Mouse (Mus musculus) hindbrain, embryonic 14.5 days (tissue): ENCODE measurements around the gene Slc29a3. TPM values are rescaled to one million over a fixed set of nuclear protein-coding genes. Genes with fewer than 3 reads are reported as not detected.

Experiments
- ATAC-seq: fragments of 200-750 bp; cut with Nextera tagmentation; 2 replicates; pipeline ENCODE4 v1.8.0; 2017; ENCODE audit warnings: moderate number of reproducible peaks, mild to moderate bottlenecking, moderate TSS enrichment, moderate library complexity; ENCODE audit not compliant: low FRiP score
- DNase-seq: peaks from one replicate; pipeline ENCODE4 v3.0.0-alpha.2; 2015; ENCODE audit warnings: low spot score
- H3K27ac ChIP-seq: fragments of 300-500 bp; sonication (generic); 2 replicates; pipeline ENCODE4 v1.5.1; 2014; ENCODE audit warnings: mild to moderate bottlenecking, moderate library complexity
- H3K27me3 ChIP-seq: fragments of 300-500 bp; sonication (generic); 2 replicates; pipeline ENCODE4 v1.6.1; 2014; ENCODE audit warnings: mild to moderate bottlenecking, low read length, mixed read lengths; ENCODE audit not compliant: control insufficient read depth, insufficient read depth
- H3K36me3 ChIP-seq: fragments of 300-500 bp; sonication (generic); replicated peaks from 2 replicates; pipeline ENCODE4 v1.6.1; 2014; ENCODE audit not compliant: control insufficient read depth, insufficient read depth
- H3K4me1 ChIP-seq: fragments of 300-500 bp; sonication (generic); replicated peaks from 2 replicates; pipeline ENCODE4 v1.6.1; 2014; ENCODE audit warnings: antibody characterized with exemption, low read length, mixed read lengths; ENCODE audit not compliant: control insufficient read depth, insufficient read depth
- H3K4me2 ChIP-seq: fragments of 300-500 bp; sonication (generic); replicated peaks from 2 replicates; pipeline ENCODE4 v1.6.1; 2014; ENCODE audit warnings: mild to moderate bottlenecking, moderate library complexity
- H3K4me3 ChIP-seq: fragments of 300-500 bp; sonication (generic); replicated peaks from 2 replicates; pipeline ENCODE4 v1.5.1; 2014; ENCODE audit warnings: mild to moderate bottlenecking, low read length
- H3K9ac ChIP-seq: fragments of 300-500 bp; sonication (generic); 2 replicates; pipeline ENCODE4 v1.6.1; 2014
- H3K9me3 ChIP-seq: fragments of 300-500 bp; sonication (generic); 2 replicates; pipeline ENCODE4 v1.6.1; 2016; ENCODE audit warnings: low read length; ENCODE audit not compliant: control insufficient read depth
- WGBS: fragments of 180-500 bp; shearing (Covaris S2); extraction: QIAGEN DNeasy Blood & Tissue Kit; methylation state at CpG from one replicate; pipeline ENCODE4 v1.1.7; 2014; 5-methylcytosine and 5-hydroxymethylcytosine counted together
- polyA plus RNA-seq: library from polyadenylated mRNA; unstranded; fragments of >200 nt; fragmentation: Nextera tagmentation; extraction: Ambion mirVana; gene quantifications from 2 replicates; pipeline ENCODE4 v1.2.1, GENCODE M21; 2014

The Slc29a3 gene
- polyA plus RNA-seq, 1 experiment from 2014 or later = 8.9 TPM

- no peaks in the 10 kb centered on the region for H3K9me3 ChIP-seq
- H3K9ac ChIP-seq = no peak overlapping the region
- DNase-seq (no peak), ATAC-seq (no peak)
- H3K4me3 ChIP-seq = no peak overlapping the region
- 94% methylated on average over 13 of the region's 13 CpGs for WGBS
- H3K4me1 ChIP-seq = no peaks in the 10 kb centered on the region
- H3K36me3 ChIP-seq = no peaks in the 10 kb centered on the region
- H3K4me2 ChIP-seq = no peak overlapping the region
- no peaks in the 10 kb centered on the region for H3K27me3 ChIP-seq
- no peak overlapping the region for H3K27ac ChIP-seq
These were observed 22.0 kb upstream of the Slc29a3 start for GRCm38 (mm10) chr10:60774616-60775015.

GRCm38 (mm10) chr10:60770855-60771254 lies 18.3 kb upstream of the Slc29a3 start:
- Histone ChIP-seq H3K9ac (no peak overlapping the region), H3K4me2 (no peak overlapping the region), H3K36me3 (no peaks in the 10 kb centered on the region), H3K4me3 (no peak overlapping the region), H3K9me3 (no peaks in the 10 kb centered on the region), H3K27ac (no peak overlapping the region), H3K27me3 (no peaks in the 10 kb centered on the region), H3K4me1 (no peaks in the 10 kb centered on the region)
- WGBS = 71% methylated on average over 4 of the region's 4 CpGs
- no peak for ATAC-seq
- DNase-seq = no peak

DNA sequence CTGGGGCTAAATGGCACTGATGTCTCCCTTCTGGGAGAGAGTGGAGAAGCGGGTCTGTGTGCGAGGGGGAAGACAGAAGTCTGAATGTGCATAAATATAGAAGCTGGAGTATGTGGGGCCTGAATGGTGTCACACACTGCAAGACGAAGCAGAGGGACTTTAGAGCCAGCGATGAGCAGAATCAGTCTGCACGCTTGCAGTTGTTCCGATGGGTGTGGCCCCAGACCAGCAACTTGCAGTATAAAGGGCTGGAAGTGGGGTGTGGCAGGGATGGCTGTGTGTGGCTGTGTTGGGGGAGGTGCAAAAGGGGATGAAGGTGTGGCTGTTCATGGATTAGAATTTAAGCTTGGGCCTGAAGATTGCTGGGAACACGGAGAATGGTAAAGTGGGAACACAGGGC lies 16.0 kb upstream of the Slc29a3 start:
- H3K4me1 ChIP-seq = no peaks in the 10 kb centered on the region
- DNase-seq = no peak
- WGBS = 85% methylated on average over 7 of the region's 7 CpGs

GRCm38 (mm10) chr10:60767400-60767799 lies 14.8 kb upstream of the Slc29a3 start:
- no peak overlapping the region for H3K4me3 ChIP-seq
- no peaks in the 10 kb centered on the region for H3K4me1 ChIP-seq
- no peak overlapping the region for H3K9ac ChIP-seq
- 86% methylated on average over 7 of the region's 7 CpGs for WGBS
- no peaks in the 10 kb centered on the region for H3K9me3 ChIP-seq
- ATAC-seq (no peak), DNase-seq (no peak)
- H3K27ac ChIP-seq = no peak overlapping the region
- H3K36me3 ChIP-seq = no peaks in the 10 kb centered on the region
- no peak overlapping the region for H3K4me2 ChIP-seq
- H3K27me3 ChIP-seq = no peaks in the 10 kb centered on the region

More for the DNA sequence above, 16.0 kb upstream of the Slc29a3 start:
- no peaks in the 10 kb centered on the region for H3K36me3 ChIP-seq
- no peaks in the 10 kb centered on the region for H3K9me3 ChIP-seq
- ATAC-seq = no peak
- H3K4me2 ChIP-seq = no peak overlapping the region
- H3K4me3 ChIP-seq = no peak overlapping the region
- H3K27ac ChIP-seq = no peak overlapping the region
- no peaks in the 10 kb centered on the region for H3K27me3 ChIP-seq
- H3K9ac ChIP-seq = no peak overlapping the region

GRCm38 (mm10) chr10:60762126-60762525 lies 9.5 kb upstream of the Slc29a3 start:
- Histone ChIP-seq H3K27me3 (no peaks in the 10 kb centered on the region), H3K9ac (no peak overlapping the region), H3K4me2 (no peak overlapping the region), H3K27ac (no peak overlapping the region), H3K36me3 (no peaks in the 10 kb centered on the region), H3K4me3 (no peak overlapping the region), H3K4me1 (no peaks in the 10 kb centered on the region), H3K9me3 (no peaks in the 10 kb centered on the region)
- 76% methylated on average over 1 of the region's 1 CpGs for WGBS
- no peak for DNase-seq
- no peak for ATAC-seq

DNA sequence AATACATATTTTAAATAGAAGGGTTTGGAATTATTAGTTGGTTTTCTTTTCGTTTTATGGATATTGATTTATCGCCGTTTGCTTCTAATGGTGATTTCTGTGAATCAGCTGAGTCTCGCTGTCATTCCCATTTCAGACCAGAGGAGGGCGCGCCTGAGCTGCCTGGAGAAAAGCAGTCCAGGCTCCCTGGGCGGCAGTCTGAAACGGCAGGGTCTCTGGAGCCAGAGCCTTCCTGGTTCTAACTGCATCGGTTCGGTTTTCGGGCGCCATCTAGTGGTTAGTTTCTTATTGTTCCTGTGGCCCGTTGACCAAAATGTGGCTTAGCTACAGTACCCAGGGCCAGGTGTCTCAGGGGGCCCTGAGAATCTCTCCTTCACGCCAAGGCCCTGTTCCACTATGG lies 7.8 kb upstream of the Slc29a3 start:
- Histone ChIP-seq H3K27me3 (no peaks in the 10 kb centered on the region), H3K27ac (no peak overlapping the region), H3K9ac (no peak overlapping the region), H3K4me2 (no peak overlapping the region), H3K4me1 (no peaks in the 10 kb centered on the region), H3K36me3 (no peaks in the 10 kb centered on the region), H3K9me3 (no peaks in the 10 kb centered on the region), H3K4me3 (no peak overlapping the region)
- peak; percentile 71 for ATAC-seq
- WGBS = 6% methylated on average over 14 of the region's 14 CpGs
- DNase-seq = peak; percentile 95

DNA sequence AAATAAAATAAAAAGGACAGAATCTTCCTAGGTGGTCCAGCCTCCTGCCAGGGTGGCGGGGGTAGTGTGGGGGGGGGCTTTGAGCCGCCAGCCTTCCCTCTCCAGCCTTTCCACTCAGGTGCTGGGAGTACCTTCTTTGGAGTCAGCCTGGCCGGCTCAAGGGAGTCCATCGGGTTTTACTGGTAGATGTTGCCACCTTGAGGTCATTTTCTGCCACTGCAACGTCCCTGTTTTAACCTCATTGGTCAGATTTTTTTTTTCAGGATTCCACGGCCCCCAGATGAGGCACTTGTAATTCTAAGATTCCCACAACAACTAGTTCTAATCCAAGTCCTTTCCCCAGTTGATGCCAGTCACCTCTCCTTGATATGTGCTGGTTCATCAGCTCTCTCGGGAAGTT lies 4.4 kb upstream of the Slc29a3 start:
- Histone ChIP-seq H3K4me3 (no peak overlapping the region), H3K4me2 (no peak overlapping the region), H3K27me3 (no peaks in the 10 kb centered on the region), H3K36me3 (no peaks in the 10 kb centered on the region), H3K4me1 (peaks cover 2% of the 10 kb centered on the region; the same call in 1 of the 2 replicates), H3K9me3 (no peaks in the 10 kb centered on the region), H3K9ac (no peak overlapping the region), H3K27ac (no peak overlapping the region)
- ATAC-seq (no peak), DNase-seq (peak; percentile 82)
- 7% methylated on average over 7 of the region's 7 CpGs for WGBS

DNA sequence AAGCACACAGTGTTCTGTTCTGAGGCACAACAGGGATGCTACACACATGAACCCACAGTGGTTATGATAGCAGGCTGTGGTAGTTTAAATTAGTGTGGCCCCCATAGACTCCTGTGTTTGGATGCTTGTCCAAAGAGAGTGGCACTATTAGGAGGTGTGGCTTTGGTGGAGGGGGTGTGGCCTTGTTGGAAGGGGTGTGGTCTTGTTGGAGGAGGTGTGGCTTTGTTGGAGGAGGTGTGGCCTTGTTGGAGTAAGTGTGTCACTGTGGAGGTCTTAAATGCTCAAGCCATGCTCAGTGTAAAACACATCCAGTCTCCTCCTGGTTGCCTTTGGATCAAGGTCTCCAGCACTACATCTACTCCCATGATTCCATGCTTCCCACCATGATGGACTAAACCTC lies 3.6 kb upstream of the Slc29a3 start:
- H3K27me3 ChIP-seq = no peaks in the 10 kb centered on the region
- peaks cover 10% of the 10 kb centered on the region for H3K4me1 ChIP-seq
- no peaks in the 10 kb centered on the region for H3K9me3 ChIP-seq
- no peak overlapping the region for H3K27ac ChIP-seq
- DNase-seq = no peak
- no peak for ATAC-seq
- no peak overlapping the region for H3K4me3 ChIP-seq
- no peak overlapping the region for H3K9ac ChIP-seq
- no peak overlapping the region for H3K4me2 ChIP-seq
- H3K36me3 ChIP-seq = no peaks in the 10 kb centered on the region

GRCm38 (mm10) chr10:60753941-60754340 lies 1.3 kb upstream of the Slc29a3 start:
- DNase-seq (no peak), ATAC-seq (no peak)
- Histone ChIP-seq H3K36me3 (no peaks in the 10 kb centered on the region), H3K9me3 (no peaks in the 10 kb centered on the region), H3K27ac (no peak overlapping the region), H3K4me2 (no peak overlapping the region), H3K4me3 (no peak overlapping the region), H3K9ac (no peak overlapping the region), H3K27me3 (no peaks in the 10 kb centered on the region), H3K4me1 (peaks cover 23% of the 10 kb centered on the region)
- WGBS = 79% methylated on average over 8 of the region's 8 CpGs

DNA sequence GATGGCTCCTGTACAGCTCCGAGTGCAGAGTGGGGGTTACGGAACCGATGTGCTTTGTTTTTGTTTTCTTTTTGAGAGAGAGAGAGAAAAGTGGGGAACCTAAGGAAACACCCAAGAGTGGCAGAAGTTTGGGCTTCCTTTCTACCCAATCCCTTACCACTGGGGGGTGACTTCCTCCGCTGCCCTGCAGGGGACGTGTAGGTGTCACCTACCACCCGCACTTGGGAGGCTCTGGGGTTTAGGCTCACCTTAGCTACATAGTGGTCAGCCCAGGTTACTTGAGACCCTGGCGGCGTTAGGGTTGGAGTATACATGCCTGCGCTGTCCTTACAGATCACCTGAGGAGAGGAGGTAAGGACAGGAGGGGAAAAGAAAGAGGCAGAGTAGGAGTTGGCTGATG lies 667 bp upstream of the Slc29a3 start:
- ATAC-seq (no peak), DNase-seq (no peak)
- H3K9me3 ChIP-seq = no peaks in the 10 kb centered on the region
- no peak overlapping the region for H3K4me3 ChIP-seq
- WGBS = 71% methylated on average over 9 of the region's 9 CpGs
- peak overlapping the region; percentile 96; the same call in 1 of the 2 replicates for H3K4me2 ChIP-seq
- H3K27ac ChIP-seq = no peak overlapping the region
- H3K4me1 ChIP-seq = peaks cover 28% of the 10 kb centered on the region
- H3K36me3 ChIP-seq = no peaks in the 10 kb centered on the region
- H3K27me3 ChIP-seq = no peaks in the 10 kb centered on the region
- no peak overlapping the region for H3K9ac ChIP-seq
